Mouse (Mus musculus): ENCODE data around the gene 4931440F15Rik.

DNA sequence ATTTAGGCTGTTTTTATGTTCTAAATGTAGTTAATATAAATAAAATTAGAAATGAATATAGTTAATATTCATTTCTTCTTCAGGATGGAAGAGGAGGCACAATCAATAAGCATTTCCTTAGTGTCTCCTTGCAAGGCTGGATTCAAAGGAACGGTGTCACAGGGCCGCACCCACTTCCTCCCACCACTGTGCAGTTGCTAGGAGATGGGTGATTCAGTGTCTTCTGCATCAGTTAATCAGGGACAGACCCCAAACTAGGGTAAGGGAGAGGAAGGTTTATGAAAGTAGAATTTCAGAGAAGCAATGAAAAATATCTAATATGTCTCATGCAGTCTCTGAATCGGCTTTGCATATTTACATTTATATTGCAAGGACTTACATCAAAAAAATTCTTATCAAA is 15.1 kb downstream of the 4931440F15Rik start:
- TF ChIP-seq CTCF (IDR thresholded peaks at IDR 0.05; ENCODE audit: control insufficient read depth, insufficient read depth, insufficient read length) = no peak
- no peak for TF ChIP-seq MYOG (IDR thresholded peaks at IDR 0.05; ENCODE audit: control insufficient read depth, extremely low read depth, insufficient read length)

Measured in C2C12 (cell line).